Mouse (Mus musculus) adrenal gland, adult (tissue): Measurements from ENCODE around the gene Nme1.
"Not testable (repeated sequence)": the region's sequence is repeated elsewhere in the genome, so short reads cannot be mapped to it uniquely, and the experiment has no call there.

Source experiments
- DNase-seq, 2 experiments: peaks; one replicate each; pipeline ENCODE4 v3.0.0; 2022 to 2023; ENCODE audit warnings: low spot score in 1 of 2; ENCODE audit not compliant: inconsistent age in 2 of 2

The Nme1 gene

DNA sequence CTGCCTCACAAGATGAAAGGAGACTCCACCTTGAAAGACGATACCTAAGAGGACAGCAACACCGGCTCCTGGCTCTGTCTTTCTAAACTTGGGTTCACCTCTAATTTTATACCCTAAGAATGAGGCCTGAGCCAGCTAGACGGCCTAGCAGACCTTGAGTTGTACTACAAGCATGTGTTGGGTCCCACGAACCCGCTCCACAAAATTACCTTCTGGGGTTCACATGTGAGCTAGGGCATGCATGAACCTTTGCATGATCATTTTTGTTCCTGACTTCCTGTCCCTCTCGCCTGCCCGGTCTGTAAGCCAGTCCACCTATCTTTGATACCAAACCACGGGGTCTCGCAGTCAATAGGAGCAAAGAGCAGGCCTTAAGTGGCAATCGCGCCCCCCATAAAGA is 940 bp downstream of the Nme1 start:
- DNase-seq, result peak in 1 of 2 experiments; percentile 56

DNA sequence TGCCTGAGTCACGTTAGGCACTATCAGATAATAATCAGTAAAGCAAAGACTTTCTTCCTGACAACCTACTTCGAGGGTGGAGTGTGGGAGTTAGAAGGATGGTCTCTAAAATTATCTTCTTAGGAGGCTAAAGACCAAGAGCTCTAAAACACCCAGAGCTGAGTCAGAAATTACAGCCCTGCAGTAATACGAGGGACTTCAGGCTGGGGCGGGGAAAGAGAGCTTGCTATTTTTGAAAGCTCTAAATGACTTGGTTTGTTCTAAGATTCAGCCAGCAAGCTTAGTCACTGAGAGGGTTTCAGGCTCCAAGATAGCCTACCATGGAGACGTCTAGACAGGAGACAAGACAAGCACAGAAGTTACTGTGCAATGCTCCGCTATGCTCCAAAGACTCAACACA is 2.9 kb downstream of the Nme1 start:
- DNase-seq, result no peak

DNA sequence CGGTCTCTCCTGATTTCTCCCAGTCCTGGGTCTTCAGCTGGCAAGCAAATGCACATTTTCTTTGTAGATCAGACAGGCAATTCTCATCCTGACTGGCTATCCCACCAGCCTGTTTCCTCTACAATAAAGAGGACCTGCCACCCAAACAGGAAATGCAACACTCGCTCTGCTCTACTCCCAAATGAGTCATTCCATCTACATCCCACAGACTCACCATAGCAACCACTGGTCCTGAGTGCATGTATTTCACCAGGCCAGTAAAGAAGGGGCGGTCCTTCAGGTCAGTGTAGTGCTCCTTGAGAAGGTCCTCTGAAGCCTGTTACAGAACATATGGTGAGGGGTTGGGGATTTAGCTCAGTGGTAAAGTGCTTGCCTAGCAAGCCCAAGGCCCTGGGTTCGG is 5.3 kb downstream of the Nme1 start:
- peak in 1 of 2 experiments; percentile 22 for DNase-seq

DNA sequence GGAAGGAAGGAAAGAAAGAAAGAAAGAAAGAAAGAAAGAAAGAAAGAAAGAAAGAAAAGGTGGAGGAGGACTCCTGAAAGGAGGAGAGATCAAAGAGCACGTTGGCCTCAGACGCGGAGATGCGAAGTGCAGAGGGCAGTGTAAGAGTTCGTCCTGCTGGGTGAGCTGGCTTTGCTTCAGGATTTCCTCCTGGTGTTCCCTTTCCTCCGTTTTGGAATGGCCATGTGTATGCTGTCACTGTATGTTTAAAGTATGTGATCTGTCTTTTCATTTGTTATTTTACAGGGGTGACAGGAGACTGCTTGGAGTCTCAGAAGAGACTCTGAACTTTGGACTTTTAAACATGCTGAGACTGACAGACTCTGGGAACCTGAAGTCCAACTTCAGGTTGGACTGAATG is 6.8 kb downstream of the Nme1 start:
- no peak for DNase-seq

DNA sequence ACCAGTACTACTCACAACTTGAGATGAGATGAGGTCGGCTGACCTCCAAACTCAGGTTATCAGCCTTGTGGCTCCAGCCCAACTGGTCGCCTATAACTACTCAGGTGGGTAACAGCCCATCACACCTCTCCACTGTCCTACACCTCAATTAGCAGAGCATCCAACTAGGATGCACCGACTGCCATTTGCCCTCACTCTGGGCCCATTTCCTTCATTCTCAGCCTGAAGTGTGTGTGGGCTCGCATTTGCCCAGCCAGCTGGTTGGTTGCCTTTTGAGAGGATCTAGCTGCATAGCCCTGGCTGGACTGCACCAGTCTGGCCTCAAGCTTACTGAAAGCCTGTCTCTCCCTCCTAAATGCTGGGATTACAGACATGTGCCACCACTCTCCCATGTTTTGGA is 10.6 kb downstream of the Nme1 start:
- DNase-seq, result no peak

DNA sequence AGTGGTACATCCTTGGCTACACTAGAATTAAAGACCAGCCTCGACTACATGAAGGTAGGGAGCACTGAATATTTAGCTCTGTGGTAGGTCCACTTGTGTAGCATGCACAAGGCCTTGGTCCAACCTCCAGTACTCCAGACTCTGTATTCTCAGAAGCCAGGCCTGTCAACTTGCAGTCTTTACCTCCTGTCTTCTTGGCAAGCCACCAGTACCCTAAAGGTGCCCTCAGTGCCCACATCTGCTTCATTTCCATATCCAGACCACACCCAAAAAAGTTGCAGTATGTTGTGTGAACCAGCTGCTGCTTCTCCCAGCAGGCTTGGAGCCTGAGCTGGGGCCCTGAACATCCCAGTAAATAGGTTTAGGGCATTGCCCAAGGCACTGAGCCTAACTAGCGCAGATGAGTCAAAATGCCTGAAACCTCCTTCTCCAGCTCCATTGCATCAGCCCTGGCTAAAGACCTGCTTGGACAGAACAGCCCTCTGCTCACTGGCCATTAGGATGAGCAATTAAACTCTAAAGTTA is 11.2 kb downstream of the Nme1 start:
- DNase-seq, result peak in 1 of 2 experiments; percentile 50

DNA sequence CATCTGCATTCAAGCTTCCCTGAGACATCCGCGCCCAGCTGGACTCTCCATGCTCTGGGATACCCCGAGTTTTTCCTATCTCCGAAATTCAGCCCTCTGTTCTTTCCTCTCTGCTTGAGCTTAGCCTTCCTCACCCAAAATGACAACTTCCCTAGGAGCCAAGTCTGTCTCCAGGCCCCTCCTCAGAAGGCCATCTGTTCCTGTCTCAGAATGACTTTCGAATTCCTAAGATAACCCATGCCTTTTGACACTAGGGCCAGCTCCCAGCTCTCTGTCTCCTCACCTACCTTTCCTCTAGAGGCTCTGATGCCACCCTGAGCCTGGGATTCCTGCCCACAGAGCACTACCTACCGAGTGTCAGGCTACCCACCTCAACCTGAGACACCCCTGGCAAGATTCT is 12.2 kb downstream of the Nme1 start, which contains the start of gene Nme2:
Nme2 (minus strand) TSS at position 101 of the 400 bp plus-strand sequence.
- no peak for DNase-seq

DNA sequence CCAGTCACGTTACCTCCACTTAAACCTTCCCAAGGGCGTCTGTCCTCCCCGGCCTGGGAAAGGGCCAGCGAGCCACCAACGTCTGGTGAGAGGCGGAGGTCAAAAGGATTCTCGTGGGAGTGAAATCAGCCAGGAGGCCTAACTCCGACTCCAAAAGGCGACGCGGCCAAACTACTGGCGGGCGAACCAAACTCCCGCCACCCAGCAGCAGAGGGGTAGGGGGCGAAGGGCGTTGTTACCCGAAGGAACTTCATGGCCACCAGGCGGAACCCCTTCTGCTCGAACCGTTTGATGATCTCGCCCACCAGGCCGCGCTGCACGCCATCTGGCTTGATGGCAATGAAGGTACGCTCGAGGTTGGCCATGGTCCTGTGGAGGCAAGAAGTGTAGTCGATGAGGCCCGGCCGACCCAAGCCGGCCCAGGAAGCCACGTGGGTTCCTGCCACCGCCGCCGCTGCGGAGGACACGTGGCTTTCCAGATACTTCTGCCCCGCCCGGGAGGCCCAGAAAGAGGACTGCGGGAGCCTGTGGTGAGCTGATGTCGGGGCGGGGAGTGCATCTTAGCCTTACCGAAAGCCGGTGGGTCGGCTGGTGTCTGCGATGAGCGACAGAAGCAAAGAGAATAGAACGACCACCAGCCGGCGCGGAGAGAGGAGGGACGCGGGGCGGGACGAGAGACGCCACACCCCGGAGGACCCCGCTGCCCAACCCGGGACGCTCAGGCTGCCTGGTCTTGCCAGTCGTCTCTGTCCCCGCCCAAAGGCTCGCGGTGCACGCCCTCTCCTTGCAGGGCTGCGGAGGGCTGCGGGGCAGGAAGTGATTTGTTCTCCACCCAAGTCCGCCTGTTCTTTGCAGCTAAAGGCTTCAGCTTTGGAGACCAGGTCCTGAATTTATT is 12.8 kb downstream of the Nme1 start:
- peak; percentile 97 to 98 for DNase-seq

DNA sequence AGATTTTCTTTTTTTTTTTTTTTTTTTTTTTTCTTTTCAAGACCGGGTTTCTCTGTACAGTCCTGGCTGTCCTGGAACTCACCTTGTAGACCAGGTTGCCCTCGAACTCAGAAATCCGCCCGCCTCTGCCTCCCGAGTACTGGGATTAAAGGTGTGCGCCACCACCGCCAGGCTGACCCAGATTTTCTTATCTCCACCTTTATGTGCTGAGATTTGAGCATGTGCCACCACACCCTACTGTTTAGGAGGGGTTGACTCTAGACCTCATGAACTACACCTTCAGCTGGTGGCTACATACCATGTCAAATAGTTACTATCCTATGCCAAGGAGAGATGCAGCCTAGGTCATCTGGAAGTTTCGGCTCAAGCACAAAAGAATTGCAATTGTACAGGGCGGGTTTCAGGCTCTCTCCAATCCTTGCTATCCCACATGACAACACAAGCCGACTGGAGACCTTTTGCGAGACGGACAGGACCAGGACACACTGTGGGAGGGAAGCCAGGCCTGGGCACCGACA is 13.5 kb downstream of the Nme1 start:
- DNase-seq, result no peak

DNA sequence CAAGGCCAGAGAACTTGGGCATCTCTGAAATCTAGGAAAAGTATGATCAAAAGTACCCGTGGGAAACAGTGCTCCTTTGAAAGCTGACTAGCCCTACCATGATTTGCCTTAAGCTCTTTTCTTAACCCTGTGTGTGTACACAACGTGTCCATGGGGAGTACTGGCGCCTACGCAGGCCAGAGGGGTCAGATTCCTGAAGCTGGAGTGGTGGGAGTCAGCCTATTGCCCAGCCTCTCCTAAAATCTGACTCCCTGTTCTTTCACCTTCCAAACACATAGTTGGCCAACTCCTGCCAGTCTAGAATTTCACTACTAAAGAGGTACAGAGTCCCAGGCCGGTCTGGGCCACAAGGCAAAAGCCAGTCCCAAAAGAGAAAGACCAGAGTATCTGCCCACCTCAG is 15.9 kb downstream of the Nme1 start:
- DNase-seq, result peak in 1 of 2 experiments; percentile 38

DNA sequence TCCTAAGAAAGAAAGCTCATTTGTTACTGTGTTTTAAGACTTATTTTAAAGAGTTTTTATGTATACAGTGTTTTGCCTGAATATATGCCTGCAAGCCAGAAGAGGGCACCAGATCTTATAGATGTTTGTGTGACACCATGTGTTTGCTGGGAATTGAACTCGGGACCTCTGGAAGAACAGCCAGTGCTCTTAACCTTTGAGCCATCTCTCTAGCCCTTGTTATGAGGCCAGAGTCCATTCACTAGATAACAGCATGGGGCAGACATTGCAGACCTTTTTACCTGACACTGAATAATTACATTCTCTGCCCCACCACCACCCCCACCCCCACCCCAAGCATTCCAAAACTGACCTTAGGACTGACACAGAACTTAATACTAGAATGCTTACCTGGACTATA is 18.3 kb downstream of the Nme1 start:
- DNase-seq, result no peak

DNA sequence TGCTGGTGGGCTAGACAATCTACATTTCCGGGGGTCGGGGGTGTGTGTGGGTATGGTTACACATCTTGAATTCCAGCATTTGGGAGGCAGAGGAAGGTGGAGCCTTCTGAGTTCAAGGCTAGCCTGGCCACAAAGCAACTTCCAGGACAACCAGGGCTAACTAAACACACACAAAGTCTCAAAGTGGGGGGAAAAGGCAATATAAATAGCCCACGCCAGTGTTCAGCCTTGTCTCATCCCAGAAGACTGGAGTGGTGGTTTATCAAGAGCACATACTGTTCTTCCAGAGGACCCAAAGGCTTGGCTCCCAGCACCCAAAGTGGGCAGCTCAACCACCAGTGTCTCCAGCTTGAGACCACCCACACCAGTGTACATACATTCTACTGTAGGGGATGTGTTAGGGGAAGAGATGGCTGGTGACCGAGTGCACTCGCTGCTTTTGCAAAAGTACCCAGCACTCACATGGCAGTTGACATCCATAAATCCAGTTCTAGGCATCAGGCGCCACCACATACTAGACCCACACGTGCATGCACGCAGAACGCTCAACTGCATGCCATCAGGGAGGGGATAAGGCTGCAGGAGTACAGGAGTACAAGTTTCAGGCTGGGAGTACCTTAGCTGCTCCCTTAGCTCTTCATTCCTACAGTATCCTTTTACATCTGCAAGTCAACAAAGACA is 19.3 kb downstream of the Nme1 start:
- DNase-seq, result peak in 1 of 2 experiments; percentile 14

DNA sequence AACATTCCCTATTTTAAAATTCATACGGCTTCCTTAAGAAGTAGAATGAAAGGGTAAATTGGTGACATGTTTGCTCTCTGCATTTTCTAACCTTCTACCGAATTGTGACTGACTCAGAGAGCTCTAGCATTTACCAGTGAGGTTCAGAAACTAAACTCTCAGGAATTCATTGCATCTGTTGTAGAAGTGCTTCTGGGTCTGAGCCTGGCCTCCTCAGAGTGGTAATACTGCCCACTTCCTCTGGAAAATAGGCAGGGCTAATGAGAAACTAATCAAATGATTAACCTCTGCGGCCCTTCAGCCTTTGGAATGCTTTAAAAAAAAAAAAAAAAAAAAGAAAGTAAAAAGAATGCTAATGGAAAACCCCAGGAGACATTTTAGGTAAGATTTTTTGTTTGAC is 23.3 kb downstream of the Nme1 start:
- no peak for DNase-seq

DNA sequence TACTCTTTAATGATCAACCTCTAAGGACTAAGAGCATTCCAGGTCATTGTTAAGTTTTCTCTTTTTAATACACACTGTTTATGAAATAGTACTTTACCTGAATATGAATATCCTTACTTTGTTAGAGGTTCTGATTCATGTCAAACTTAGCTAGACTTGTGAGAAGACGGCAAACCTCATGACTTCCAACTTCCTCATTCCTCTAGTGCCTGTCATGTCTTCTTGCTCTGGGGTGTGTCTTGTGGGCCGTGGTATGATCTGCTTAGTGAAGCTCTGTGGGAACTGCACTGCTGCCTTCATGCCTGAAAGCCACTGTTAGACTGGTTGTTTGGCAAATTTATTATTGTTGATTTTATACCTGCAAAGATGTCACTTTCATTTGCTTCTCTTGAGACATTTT is 27.4 kb downstream of the Nme1 start:
- DNase-seq, result no peak

DNA sequence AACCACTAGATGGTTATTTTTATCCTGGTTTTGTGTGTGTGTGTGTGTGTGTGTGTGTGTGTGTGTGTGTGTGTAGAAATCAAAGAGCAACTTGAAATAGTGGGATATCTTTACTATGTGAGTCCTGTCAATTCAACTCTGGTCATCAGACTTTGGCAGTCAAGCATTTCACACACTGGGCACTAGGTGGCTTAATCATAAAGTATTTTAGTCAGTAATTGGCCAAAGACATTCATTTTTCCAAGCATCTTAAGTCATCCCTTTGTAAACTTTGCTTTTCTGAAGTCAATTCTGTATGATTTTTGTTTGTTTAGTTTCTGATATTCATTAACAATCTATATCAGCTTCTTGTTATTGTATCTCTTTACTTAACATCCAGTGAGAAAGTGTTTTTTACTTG is 39.2 kb downstream of the Nme1 start:
- DNase-seq, result no peak

DNA sequence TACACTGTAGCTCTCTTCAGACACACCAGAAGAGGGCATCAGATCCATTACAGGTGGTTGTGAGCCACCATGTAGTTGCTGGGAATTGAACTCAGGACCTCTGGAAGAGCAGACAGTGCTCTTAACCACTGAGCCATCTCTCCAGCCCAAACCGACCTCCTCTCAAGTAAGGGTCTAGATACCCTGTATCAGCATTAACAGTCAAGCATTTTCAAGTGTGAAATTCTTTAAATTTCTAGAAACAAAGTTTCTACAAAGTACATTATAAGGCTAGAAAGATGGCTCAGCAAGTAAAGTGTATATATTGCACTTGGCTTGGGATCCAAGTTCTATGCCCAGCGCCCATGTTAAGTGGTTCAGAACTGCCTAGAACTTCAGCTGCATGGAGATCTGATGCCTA is 53.3 kb downstream of the Nme1 start:
- not testable (repeated sequence) for DNase-seq

DNA sequence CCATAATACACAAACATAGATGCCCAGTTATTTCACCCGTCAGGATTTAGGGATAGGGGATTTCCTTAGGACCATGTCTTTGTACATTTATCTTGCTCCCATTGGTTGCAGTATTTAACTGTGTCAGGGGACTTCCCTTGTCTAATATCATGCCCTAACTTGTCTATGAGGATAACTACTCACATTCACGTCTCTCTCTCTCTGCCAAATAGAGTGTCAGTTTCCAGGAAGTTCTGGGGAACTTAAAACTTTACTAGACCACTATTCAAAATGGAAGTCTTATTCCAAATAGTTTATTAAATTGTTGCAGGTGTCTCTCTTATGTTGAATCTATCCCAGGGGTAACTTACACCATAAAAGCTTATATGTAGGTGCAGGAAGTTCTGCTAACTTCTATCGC is 56.7 kb downstream of the Nme1 start:
- no peak for DNase-seq

DNA sequence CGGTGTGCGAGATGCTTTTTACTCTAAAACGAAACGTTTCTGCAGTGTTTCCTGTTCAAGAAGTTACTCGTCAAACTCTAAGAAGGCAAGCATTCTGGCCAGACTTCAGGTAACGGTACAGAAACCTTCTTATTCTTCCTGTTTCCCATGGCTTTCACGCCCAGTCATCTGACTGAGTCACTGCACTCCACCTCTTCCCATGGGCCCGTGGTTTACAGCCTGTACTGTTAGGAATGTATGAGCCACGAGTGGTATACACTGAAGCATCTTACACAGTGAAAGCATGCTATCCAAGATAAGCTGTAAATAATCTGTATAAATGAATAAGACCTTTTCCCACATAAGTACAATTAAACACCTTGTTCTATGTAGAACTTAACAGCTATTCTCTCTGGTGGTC is 59.5 kb downstream of the Nme1 start:
- DNase-seq, result no peak

DNA sequence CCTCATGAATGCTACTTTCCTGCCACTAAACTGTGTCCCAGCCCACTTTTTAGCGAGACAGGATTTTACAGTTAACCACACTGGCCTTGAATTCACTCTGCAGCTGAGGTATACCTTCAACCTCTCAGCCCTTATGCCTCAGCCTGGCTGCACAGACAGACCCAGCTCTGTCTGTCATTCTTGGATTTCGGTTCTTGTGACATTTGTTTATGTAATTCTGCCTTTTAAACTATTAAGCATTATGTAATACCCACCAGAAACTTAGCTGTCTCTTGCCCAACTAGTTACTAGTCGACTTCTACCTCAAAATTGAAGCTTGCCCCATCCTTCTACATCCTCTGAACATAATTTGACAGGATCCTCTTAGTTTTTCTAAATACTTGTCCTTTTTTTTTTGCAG is 60.5 kb downstream of the Nme1 start:
- DNase-seq, result no peak
